Mouse (Mus musculus) retina, postnatal 7 days (tissue): ENCODE data around the gene Iqub.

Source experiments
- DNase-seq: peaks from one replicate; pipeline ENCODE4 v3.0.0-alpha.2; 2012; ENCODE audit warnings: low read depth, low spot score

Gene Iqub

GRCm38 (mm10) chr6:24470571-24471132 lies 44.2 kb downstream of the Iqub start:
- DNase-seq = no peak

- no peak for DNase-seq
Measured at GRCm38 (mm10) chr6:24470135-24470534, 44.7 kb downstream of the Iqub start.

- DNase-seq = no peak
Measured at GRCm38 (mm10) chr6:24456097-24456496, 58.8 kb downstream of the Iqub start.

GRCm38 (mm10) chr6:24451026-24451821 lies 63.6 kb downstream of the Iqub start:
- DNase-seq = no peak

- DNase-seq = no peak
Measured at GRCm38 (mm10) chr6:24450241-24450640, 64.6 kb downstream of the Iqub start.

- DNase-seq = no peak
Measured at GRCm38 (mm10) chr6:24416056-24416455, 98.8 kb downstream of the Iqub start.

GRCm38 (mm10) chr6:24415500-24415899 lies 99.4 kb downstream of the Iqub start:
- DNase-seq = no peak

- no peak for DNase-seq
Measured at GRCm38 (mm10) chr6:24408573-24409427, 106.1 kb downstream of the Iqub start.

GRCm38 (mm10) chr6:24407743-24408142 lies 107.1 kb downstream of the Iqub start:
- DNase-seq = no peak

- DNase-seq = no peak
Measured at GRCm38 (mm10) chr6:24397237-24397647, 117.6 kb downstream of the Iqub start.
